Mouse (Mus musculus): ENCODE data around the gene Idnk.

The Idnk gene

DNA sequence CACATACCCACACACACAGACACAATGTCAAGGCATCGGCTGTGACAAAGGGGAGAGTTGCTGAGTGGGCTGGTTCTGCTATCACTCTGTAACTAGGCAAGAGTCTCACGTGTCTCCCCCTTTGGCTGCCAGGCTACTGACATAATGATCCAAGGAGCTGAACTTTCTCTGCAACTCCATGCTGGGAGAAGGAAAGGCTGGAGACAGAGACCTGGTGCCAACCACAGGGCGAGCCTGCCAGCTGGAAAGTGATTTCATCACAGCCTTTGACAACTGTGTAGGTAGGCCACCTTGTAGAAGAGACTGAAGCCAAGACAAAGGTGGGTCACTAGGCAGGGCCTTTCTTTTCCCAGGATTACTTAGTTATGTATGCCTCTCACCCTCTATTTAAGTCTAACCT, 39.8 kb downstream of the Idnk start:
- no peak for DNase-seq

DNA sequence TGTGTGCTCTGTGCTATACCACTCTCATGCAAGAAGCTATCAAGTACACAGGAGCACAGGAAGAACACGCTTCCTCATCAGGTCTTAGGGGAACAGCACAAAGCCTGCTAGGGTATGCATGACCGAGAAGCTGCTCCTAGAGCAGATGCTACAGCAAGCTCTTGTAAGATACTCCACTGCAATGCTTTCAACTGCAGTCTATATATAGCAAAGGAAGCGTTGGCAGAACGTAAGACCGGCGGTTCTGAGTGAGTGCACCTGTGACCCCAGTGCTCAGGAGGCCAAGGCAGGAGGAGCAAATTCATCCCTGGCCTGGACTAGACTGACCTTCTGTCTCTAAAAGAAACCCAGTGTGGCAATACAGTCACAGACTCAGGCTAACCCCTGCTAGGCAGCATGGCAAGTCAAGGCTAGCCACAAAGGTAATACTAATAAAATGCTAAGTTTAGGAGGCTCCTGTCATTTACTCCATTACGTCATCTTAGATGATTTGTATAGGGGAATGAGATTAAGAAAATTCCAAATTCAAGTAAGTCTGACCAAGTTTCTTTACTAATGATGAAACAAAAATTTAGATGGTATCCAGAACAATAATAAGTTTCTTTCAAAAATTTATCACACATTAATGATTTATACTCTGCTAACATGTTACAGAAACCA, 40.7 kb downstream of the Idnk start:
- DNase-seq: no peak

DNA sequence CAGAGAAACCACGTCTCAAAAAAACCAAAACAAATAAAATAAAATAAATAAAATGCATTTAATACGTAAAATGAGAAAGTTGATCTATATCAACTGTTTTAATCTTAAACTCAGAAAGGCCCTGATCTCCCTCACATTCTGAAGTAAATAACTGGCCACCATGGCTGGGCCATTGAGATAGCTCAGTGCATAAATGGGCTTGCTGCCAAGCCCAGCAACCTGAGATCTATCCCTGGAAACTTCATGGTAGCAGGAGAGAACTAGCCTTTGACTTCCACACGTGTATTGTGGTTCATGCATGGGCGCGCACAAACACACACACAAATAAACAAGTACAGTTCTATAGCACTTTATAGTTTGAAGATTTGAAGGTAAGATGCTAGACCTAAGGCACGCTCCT, 43.9 kb downstream of the Idnk start:
- no peak for DNase-seq

- no peak for DNase-seq
Observed at GRCm38 (mm10) chr13:58201908-58202307, 44.5 kb downstream of the Idnk start.

- DNase-seq: no peak
Observed at GRCm38 (mm10) chr13:58202903-58203302, 45.5 kb downstream of the Idnk start.

- no peak for DNase-seq
Observed at GRCm38 (mm10) chr13:58204202-58204601, 46.8 kb downstream of the Idnk start.

DNA sequence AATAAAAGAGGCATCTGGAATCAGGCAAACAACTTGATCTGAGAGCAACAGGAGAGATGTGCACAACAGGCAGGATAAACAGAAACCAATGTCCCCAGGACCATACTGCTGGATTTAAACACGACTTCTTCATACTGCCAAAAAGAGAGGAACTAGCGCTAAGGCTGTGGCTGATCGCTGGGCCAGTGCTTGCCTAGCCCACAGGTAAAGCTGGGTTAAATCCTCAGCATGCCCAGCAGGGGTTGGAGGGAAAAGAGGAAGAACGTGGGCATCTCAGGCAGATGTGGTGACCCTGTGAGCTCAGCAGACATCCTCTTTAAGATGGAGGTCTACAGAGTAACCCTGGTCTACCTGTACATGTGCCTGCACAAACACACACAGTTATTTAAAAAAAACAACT, 47.5 kb downstream of the Idnk start:
- no peak for DNase-seq

DNA sequence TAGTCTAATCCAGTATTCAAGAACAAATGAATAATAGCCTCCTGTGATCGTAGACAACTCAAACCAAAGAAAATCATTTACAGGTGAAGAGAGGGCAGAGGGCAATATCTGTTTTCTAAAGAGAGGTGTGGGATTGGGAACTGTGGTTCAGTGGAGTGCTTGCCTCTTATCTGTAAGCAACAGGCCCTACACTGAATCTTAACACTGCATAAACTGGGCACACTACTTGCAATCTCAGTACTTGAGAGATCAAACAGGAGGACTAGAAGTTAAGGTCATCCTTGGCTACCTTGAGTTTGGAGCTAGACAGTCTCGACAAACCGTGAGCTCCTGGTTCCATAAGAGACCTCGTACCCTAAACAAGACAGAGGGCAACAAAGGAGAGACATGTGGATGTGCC, 48.6 kb downstream of the Idnk start:
- DNase-seq: no peak

DNA sequence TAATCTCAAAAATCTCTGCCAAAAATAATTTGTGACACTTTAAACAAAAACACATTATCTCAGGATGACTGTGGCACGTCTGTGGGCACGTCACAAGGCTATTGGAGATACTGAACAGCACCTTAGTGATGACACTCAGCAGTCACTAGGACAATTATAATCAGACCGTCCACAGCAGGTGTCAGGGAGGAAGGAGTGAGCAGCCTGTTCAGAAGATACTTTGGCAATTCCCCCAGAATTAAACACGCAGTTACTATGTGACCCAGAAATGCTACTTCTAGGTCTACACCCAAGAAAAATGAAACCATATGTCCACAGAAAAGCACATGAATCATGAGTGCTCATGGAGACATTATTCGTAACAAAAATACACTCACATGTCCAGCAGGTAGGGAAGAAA, 53.0 kb downstream of the Idnk start:
- DNase-seq: no peak

GRCm38 (mm10) chr13:58212530-58212929, 55.1 kb downstream of the Idnk start:
- no peak for DNase-seq

GRCm38 (mm10) chr13:58213801-58214200, 56.4 kb downstream of the Idnk start:
- DNase-seq: no peak
